Mouse (Mus musculus): Measurements from ENCODE around the gene Zfp652. TPM values are rescaled to one million over a fixed set of nuclear protein-coding genes. Genes with fewer than 3 reads are reported as not detected.

Zfp652 gene
- 15.8 TPM for polyA plus RNA-seq (2014; fragmentation: Illumina TruSeq; extraction: RNeasy Lipid Tissue Mini Kit (QIAGEN cat#74804); ENCODE audit: low read depth, low replicate concordance)

DNA sequence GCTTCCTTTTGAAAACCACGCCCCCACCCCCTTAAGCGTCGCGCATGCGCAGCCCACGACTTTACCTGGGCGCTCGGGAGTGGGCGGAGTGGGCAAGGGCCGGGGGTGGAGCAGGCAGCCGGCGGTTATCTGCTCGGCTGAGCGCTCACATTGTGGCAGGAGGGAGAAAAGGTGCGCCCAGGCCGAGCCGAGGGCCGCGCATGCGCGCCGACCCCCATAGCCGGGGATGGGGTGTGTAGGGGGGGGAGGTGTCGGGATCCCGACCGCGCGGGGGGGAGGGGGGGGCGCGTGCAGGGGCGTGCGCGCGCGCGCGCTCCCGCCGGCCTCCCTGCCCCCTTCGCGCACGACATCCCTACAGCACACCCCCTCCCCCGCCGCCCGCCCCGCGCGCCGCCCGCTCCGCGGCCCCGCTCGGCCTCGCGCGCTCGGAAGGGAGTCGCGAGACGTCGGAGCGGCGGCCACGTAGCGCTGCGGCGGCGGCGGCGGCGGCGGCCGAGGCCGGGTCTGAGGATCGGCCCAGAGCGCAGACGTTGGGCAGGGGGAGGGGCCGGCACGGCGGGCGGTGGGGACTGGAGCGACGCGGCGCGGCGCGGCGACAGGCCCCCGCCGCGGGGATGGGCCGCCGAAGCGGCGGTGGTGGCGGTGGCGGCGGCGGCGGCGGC lies at the start of gene Zfp652:
Zfp652 (plus strand) TSS at position 111 of the 662 bp plus-strand sequence.

DNA sequence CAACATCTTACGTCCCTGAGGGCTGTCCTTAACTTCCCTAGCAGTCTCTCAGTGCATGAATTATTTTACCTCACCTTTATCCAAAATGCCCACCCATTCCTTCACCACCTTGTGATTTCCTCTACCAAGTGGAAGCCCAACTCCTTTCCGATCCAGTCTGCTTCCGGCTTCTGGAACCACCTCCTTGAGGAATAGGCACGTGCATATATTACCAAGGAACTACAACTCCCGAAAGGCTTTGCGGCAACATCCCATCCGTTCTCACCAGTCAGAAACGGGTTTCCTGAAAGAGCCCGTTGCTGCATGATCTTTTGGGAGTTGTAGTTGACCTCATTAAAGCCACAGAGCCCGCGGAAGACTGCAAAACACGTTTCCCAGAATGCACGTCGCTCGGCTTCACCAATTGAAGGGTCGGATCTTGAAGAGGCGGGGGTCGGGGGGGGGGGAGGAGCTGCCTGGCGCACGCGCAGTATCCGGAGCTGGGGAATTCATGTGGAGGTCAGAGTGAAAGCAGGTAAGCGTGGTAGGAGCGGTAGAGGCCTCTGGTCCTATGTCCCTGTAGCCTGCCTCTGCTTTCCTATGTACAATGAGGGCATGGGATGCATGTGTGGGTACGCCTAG lies 45.8 kb upstream of the Zfp652 start, which contains the start of gene Phb:
Phb (plus strand) TSS at position 429 of the 621 bp plus-strand sequence.

DNA sequence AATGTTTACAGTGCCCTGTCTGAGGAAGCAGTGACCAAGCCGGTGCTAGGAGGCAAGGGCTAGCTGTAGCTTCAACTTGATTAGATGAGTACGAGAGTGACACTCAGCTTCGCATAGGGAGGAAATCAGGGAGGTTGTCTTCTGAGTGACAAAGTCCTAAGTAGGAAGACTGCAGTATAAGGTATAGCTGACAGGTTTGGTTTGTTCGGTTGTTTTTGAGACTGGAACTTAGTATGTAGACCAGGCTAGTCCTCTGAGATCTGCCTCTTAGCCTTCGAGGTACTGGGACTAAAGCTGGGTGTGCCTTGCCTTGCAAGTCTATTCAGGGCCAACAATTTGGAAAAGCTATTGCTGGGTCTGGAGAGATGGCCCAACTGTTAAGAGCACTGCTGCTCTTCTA lies 10.8 kb downstream of the Zfp652 start, which contains the start of gene B130006D01Rik:
B130006D01Rik (plus strand) TSS at position 301 of the 400 bp plus-strand sequence.

DNA sequence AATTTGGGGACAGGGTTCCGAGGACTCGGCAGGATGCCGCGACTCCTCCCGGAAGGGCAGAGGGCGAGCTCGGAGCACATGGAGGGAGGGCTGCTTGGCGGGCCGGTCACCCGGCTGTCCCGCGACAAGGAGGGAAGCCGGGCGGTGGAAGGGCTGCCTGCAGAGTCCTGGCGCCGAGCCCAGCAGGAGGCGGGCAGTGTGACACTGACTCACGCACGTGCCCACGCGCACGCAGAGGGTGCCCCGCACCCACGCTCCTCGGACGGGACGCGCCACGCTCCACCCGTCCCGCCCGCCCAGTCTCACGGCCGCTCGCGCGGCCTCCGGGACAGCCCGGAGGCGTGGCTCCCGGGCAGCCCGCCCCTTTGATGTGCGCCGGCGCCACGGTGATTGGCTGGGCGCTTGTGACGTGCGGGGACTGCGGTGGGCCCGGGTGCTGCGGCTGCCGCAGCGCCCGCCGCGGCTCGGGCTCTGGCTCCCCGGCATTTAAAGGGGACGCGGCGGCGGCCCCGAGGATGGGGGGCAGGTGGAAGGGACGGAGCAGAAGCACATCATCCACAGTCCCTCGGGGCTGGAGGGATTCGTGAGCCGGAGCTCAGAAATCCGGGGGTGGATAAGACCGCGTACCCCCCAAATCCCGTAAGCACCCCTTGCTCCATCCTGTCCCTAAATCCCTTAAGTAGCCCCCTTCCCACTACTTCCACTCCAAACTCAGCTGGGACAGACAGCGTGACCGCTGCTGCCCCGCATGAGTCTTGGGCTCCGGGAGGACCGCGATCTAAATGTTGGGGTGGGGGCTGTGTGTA lies 111.8 kb downstream of the Zfp652 start, which contains the start of gene Phospho1:
Phospho1 (plus strand) TSS at position 429 of the 806 bp plus-strand sequence.

DNA sequence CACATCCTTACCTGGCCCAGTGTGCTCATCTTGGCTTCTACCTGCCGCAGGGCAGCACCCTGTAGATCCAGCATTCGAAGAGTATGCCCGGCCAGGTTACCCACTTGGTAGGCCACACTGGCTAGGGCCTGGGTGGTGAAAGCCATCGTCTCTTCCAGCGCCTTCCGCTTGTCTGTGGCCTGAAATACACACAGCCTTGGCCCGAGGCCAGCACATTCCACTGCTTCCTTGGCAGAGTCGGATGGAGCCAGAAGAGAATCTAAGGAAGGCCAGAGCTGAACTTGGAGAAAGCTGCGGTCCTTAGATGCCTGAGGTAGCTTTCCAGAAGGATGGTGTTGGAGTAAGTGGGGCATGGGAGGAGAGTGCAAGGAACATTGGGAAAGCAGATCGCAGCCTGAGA lies 124.6 kb downstream of the Zfp652 start, which contains the start of gene Gngt2:
Gngt2 (plus strand) TSS at position 158 of the 400 bp plus-strand sequence.

DNA sequence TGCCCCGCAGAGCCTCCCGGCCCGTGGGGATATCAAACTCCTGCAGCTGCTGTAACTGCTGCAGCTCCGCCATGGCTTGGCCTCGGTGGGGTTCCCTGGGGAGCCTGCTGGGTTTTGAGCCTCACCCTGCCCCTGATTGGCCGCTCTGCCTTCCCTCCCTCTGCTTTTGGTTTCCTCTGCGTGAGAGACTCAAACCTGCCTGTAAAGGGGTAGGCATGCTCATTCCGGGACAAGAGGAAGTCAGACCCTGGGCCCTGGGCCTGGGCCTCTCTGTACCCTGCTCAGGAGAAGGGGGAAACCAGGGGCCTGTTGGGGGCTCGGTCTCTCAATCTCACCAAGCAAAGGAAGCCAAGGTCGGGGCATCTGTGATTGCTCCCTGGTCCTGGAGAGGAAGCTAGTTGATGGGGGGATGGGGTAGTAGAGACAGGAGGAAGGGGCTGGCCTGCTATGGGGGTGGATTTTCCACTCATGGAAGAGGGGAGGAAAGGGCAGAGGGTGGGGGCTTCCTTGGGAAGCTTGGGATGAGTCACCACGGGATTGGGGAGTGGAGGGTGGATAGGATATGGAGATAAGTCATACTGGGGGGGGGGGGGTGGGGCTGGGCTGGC lies 129.7 kb downstream of the Zfp652 start, which contains the start of gene Abi3:
Abi3 (minus strand) TSS at position 403 of the 608 bp plus-strand sequence.

Other genes with a start within 250 kb of the Zfp652 start
- gene Nxph3, start 198.1 kb upstream of the Zfp652 start, polyA plus RNA-seq (2014; fragmentation: Illumina TruSeq; extraction: RNeasy Lipid Tissue Mini Kit (QIAGEN cat#74804); ENCODE audit: low read depth, low replicate concordance), result 1.4 TPM
- 1.9 TPM for gene Ngfr, start 124.9 kb upstream of the Zfp652 start, polyA plus RNA-seq (2014; fragmentation: Illumina TruSeq; extraction: RNeasy Lipid Tissue Mini Kit (QIAGEN cat#74804); ENCODE audit: low read depth, low replicate concordance)
- gene Phb, start 45.7 kb upstream of the Zfp652 start, polyA plus RNA-seq (2014; fragmentation: Illumina TruSeq; extraction: RNeasy Lipid Tissue Mini Kit (QIAGEN cat#74804); ENCODE audit: low read depth, low replicate concordance), result 161 TPM
- gene B130006D01Rik, start 10.9 kb downstream of the Zfp652 start, polyA plus RNA-seq (2014; fragmentation: Illumina TruSeq; extraction: RNeasy Lipid Tissue Mini Kit (QIAGEN cat#74804); ENCODE audit: low read depth, low replicate concordance), result not detected
- 14.7 TPM for gene Phospho1, start 111.8 kb downstream of the Zfp652 start, polyA plus RNA-seq (2014; fragmentation: Illumina TruSeq; extraction: RNeasy Lipid Tissue Mini Kit (QIAGEN cat#74804); ENCODE audit: low read depth, low replicate concordance)
- 15.3 TPM for gene Gngt2, start 124.5 kb downstream of the Zfp652 start, polyA plus RNA-seq (2014; fragmentation: Illumina TruSeq; extraction: RNeasy Lipid Tissue Mini Kit (QIAGEN cat#74804); ENCODE audit: low read depth, low replicate concordance)
- 4.9 TPM for gene Abi3, start 129.8 kb downstream of the Zfp652 start, polyA plus RNA-seq (2014; fragmentation: Illumina TruSeq; extraction: RNeasy Lipid Tissue Mini Kit (QIAGEN cat#74804); ENCODE audit: low read depth, low replicate concordance)
- 31.1 TPM for gene B4galnt2, start 202.2 kb downstream of the Zfp652 start, polyA plus RNA-seq (2014; fragmentation: Illumina TruSeq; extraction: RNeasy Lipid Tissue Mini Kit (QIAGEN cat#74804); ENCODE audit: low read depth, low replicate concordance)